Mouse (Mus musculus): ENCODE data around the gene Lbx1. TPM values are rescaled to one million over a fixed set of nuclear protein-coding genes. Genes with fewer than 3 reads are reported as not detected.

The Lbx1 gene
- polyA plus RNA-seq (2015; fragmentation: Nextera tagmentation; extraction: Ambion mirVana), result 0.64 and 1.5 TPM in 2 replicates

DNA sequence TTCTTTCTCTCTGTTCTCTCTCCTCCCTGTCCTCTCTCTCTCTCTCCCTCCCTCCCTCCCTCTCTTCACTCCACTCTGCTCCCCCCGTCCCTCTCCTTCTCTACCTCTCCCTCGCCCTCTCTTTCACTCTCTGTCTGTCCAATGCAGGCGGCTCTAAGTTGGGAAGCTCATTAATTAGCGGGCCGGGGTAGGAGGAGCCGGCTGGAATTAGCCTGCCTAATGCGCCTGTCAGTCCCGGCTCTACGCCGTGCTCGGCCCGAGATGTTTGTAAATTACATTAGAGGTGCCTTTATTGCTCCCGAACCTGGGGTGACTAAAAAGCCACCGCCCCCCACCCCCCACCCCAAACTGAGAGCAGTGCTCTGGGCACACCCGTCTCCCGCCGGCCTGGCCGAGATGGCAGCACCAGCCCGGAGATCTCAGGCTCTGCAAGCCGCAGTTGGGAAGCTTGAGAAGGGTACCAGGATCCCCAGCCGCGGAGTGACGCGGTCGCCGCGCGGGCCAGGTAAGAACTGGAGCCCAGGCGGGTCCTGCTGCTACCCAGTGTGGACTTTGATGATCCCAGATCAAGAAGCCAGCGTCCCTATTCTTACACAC lies at the start of gene Lbx1:
TSS of gene Lbx1 (minus strand) at position 47 of the 597 bp plus-strand sequence.
- Histone ChIP-seq H3K36me3 (no peaks in the 10 kb centered on the region), H3K4me2 (peak within 1 kb of the TSS; percentile 57), H3K4me1 (peaks cover 44% of the 10 kb centered on the region), H3K27ac (no peak within 1 kb of the TSS), H3K9me3 (no peaks in the 10 kb centered on the region), H3K4me3 (peak within 1 kb of the TSS; percentile 36), H3K9ac (no peak within 1 kb of the TSS), H3K27me3 (peaks cover 97% of the 10 kb centered on the region)
- under 1% methylated on average over 30 of the region's 30 CpGs for WGBS
- ATAC-seq (ENCODE audit: insufficient number of reproducible peaks, low FRiP score, low TSS enrichment, low read depth), result no peak

DNA sequence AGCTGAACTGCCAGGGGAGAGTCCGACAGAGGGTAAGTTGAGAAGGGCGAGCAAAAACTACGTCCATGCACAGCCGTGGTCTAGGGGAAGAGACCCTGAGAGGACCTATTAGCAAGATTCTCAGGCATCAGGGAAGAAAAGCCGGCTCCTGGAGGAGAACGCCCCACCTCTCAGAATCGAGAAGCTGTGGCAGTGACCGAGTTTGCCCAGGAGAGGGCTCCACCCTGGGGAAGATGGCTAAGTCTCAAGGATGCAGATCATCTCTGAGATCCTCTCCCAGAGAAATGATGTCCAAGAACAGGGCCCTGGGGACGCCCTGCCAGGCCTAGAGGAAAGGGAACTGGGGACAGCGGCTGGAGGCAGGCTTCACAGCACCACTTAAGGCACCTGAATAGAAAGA lies 47.7 kb upstream of the Lbx1 start:
- Histone ChIP-seq H3K4me1 (no peaks in the 10 kb centered on the region), H3K36me3 (no peaks in the 10 kb centered on the region), H3K9me3 (no peaks in the 10 kb centered on the region), H3K9ac (no peak overlapping the region), H3K4me3 (no peak overlapping the region), H3K27me3 (peaks cover 18% of the 10 kb centered on the region; the same call in 1 of the 2 replicates), H3K27ac (no peak overlapping the region), H3K4me2 (no peak overlapping the region)
- whole genome bisulfite sequencing, result 5% methylated on average over 10 of the region's 10 CpGs
- ATAC-seq (ENCODE audit: insufficient number of reproducible peaks, low FRiP score, low TSS enrichment, low read depth), result no peak

DNA sequence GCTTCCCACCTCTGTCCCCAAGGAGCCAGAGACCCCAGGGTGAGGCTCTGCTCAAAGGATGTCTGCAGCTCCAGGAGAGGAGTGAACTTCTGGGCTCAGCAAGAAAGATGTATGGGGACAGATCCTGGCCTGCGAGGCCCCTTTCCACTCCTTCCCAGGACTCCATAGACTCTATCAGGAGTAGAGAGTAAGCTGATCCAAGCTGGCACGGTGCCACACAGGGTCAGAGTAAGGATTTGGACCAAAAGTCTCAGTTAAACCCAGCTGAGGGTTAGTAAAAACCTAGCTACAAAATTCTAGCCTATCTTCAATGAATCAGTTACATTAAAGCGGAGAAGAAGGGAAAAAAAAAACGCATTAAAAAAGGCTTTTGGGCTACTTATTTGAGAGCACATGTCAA lies 40.6 kb upstream of the Lbx1 start:
- ATAC-seq (ENCODE audit: insufficient number of reproducible peaks, low FRiP score, low TSS enrichment, low read depth), result no peak
- Histone ChIP-seq H3K9ac (no peak overlapping the region), H3K36me3 (no peaks in the 10 kb centered on the region), H3K27ac (no peak overlapping the region), H3K4me2 (no peak overlapping the region), H3K9me3 (no peaks in the 10 kb centered on the region), H3K27me3 (no peaks in the 10 kb centered on the region), H3K4me3 (no peak overlapping the region), H3K4me1 (peaks cover 5% of the 10 kb centered on the region; the same call in 1 of the 2 replicates)
- WGBS, result 59% methylated on average over 4 of the region's 4 CpGs

DNA sequence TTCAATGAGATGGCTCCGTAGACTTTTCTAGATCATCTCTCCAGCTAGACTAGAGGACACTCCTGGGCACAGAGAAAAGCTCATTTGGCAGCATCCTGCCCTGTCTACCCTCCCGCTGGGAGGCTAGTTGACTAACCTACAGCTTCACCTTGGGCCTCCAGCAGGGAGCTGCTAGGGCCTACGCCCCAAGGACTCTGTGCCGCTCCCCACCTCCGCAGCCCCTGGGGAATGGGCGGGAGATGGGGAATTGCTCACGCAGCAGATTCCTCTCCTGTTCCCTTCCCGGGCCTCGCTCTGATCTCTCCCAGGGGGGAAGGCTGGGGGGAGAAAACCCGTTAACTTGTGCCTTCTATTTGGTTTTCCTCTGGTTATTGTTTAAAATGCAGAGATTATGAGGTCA lies 36.4 kb upstream of the Lbx1 start:
- peaks cover 5% of the 10 kb centered on the region; the same call in 1 of the 2 replicates for H3K4me1 ChIP-seq
- H3K9me3 ChIP-seq, result no peaks in the 10 kb centered on the region
- H3K36me3 ChIP-seq, result no peaks in the 10 kb centered on the region
- no peaks in the 10 kb centered on the region for H3K27me3 ChIP-seq
- H3K4me2 ChIP-seq, result no peak overlapping the region
- H3K9ac ChIP-seq, result no peak overlapping the region
- H3K4me3 ChIP-seq, result no peak overlapping the region
- whole genome bisulfite sequencing, result 39% methylated on average over 10 of the region's 10 CpGs
- no peak for ATAC-seq (ENCODE audit: insufficient number of reproducible peaks, low FRiP score, low TSS enrichment, low read depth)
- no peak overlapping the region for H3K27ac ChIP-seq

DNA sequence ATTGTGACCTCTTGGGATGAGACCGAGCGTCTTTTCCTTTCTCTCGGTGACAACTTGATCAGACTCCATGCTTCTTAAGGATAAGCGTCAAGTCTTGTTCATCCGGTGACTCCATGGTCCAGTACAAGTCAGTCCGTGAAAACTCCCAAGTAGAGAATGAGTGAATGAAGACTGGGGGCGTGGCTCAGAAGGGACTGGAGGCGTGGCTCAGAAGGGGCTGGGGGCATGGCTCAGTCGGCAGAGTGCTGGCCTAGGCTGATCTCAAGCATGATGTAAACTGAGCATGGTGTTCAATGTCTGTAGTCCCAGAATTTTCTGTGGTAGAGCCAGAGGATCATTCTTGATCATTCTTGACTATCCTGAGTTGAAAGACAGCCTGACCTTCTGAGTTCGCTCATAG lies 27.4 kb upstream of the Lbx1 start:
- no peaks in the 10 kb centered on the region for H3K36me3 ChIP-seq
- H3K4me2 ChIP-seq, result no peak overlapping the region
- no peak overlapping the region for H3K27ac ChIP-seq
- no peaks in the 10 kb centered on the region for H3K9me3 ChIP-seq
- H3K4me3 ChIP-seq, result no peak overlapping the region
- 69% methylated on average over 10 of the region's 10 CpGs for WGBS
- ATAC-seq (ENCODE audit: insufficient number of reproducible peaks, low FRiP score, low TSS enrichment, low read depth), result no peak
- no peaks in the 10 kb centered on the region for H3K27me3 ChIP-seq
- no peak overlapping the region for H3K9ac ChIP-seq
- no peaks in the 10 kb centered on the region for H3K4me1 ChIP-seq

DNA sequence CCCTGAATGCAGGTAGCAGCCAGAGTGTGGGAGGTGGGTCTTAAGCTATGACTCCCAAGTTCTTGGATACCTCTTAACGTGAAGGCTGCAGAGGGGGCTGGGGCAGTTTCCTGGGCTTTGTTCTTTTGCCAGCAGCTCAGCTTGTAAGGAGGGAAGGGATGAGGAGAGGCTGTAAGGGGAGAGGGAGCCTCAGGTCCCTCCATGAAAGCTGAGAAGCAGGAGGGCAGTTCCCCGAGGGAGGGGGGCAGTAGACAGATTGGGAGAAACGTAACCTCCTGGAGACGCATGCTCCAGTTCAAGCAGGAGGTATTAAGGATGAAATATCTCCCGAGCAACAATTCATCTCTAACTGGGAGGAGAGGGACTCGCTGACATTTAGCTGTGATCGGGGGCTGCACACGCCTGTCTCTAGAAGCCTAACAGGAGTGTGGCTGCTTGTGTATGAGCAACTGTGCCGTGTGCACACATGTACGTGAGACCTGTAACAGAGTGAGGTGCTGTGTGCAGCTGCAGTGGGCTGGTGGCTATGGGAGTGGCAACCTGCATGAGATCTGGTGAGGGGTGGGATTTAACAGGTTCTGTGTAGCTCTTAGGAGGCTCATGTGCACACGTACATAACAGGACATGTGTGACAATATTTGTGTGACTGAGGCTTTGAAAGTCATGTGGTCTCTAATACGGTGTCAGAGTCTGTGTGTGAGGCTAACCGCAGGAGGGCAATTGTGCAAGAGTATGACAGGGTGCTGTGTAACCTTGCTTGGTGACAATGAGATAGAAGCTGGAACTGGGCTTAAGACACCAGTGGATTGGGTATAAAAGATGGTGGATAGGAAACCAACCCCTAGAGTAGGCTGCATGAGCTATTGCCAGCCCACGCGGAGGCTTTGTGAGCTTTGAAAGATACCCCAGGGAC lies 22.1 kb upstream of the Lbx1 start:
- no peak overlapping the region for H3K4me3 ChIP-seq
- H3K36me3 ChIP-seq, result no peaks in the 10 kb centered on the region
- no peak overlapping the region for H3K9ac ChIP-seq
- ATAC-seq (ENCODE audit: insufficient number of reproducible peaks, low FRiP score, low TSS enrichment, low read depth), result no peak
- peaks cover 8% of the 10 kb centered on the region; the same call in 1 of the 2 replicates for H3K4me1 ChIP-seq
- H3K27me3 ChIP-seq, result no peaks in the 10 kb centered on the region
- H3K4me2 ChIP-seq, result no peak overlapping the region
- H3K9me3 ChIP-seq, result no peaks in the 10 kb centered on the region
- 38% methylated on average over 15 of the region's 15 CpGs for WGBS
- no peak overlapping the region for H3K27ac ChIP-seq

DNA sequence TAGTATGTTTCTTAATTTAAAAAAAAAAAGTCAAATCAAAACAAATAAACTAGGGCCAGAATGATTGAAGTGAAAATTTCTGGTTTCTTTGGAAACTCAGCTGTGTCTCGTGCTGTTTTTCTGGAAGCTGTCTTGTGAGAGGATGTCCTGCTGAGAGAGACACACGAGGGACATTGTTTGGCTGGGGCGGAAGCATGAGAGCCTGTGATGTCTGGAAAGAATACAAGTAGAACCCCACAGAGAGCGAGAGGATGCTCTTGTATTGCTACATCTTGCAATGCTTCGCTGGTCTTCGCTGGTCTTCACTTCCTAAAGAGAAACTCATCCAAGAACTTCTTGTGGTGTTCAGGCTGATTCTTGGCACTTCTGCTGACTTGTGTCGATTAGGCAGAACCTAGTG lies 19.2 kb upstream of the Lbx1 start:
- H3K4me2 ChIP-seq, result no peak overlapping the region
- 82% methylated on average over 7 of the region's 7 CpGs for WGBS
- no peak overlapping the region for H3K27ac ChIP-seq
- no peaks in the 10 kb centered on the region for H3K36me3 ChIP-seq
- no peaks in the 10 kb centered on the region for H3K9me3 ChIP-seq
- H3K27me3 ChIP-seq, result peaks cover 14% of the 10 kb centered on the region
- peaks cover 8% of the 10 kb centered on the region; the same call in 1 of the 2 replicates for H3K4me1 ChIP-seq
- no peak overlapping the region for H3K9ac ChIP-seq
- ATAC-seq (ENCODE audit: insufficient number of reproducible peaks, low FRiP score, low TSS enrichment, low read depth), result no peak
- no peak overlapping the region for H3K4me3 ChIP-seq

DNA sequence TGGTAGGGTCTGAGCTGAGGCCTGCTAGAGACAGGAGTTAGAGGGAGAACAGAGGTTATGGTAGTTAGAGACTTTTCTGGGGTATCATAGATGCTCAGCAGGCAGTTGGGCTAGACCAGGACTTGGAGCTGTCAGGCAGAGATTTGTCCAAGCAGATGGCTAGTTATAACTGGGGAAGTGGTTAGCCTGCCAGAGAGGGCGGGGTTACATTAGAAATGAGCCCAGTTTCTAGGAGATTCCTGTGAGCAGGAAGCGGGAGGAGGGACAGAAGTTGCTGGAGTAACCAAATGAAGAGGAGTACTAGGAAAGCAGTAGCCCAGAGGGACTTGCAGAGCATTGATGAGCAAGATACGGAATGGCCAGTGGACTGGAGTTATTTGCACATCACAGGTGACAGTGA lies 16.8 kb upstream of the Lbx1 start:
- Histone ChIP-seq H3K4me1 (peaks cover 4% of the 10 kb centered on the region; the same call in 1 of the 2 replicates), H3K9me3 (no peaks in the 10 kb centered on the region), H3K4me2 (no peak overlapping the region), H3K9ac (no peak overlapping the region), H3K4me3 (no peak overlapping the region), H3K27ac (no peak overlapping the region), H3K27me3 (peaks cover 26% of the 10 kb centered on the region), H3K36me3 (no peaks in the 10 kb centered on the region)
- 62% methylated on average over 3 of the region's 3 CpGs for whole genome bisulfite sequencing
- ATAC-seq (ENCODE audit: insufficient number of reproducible peaks, low FRiP score, low TSS enrichment, low read depth), result no peak

DNA sequence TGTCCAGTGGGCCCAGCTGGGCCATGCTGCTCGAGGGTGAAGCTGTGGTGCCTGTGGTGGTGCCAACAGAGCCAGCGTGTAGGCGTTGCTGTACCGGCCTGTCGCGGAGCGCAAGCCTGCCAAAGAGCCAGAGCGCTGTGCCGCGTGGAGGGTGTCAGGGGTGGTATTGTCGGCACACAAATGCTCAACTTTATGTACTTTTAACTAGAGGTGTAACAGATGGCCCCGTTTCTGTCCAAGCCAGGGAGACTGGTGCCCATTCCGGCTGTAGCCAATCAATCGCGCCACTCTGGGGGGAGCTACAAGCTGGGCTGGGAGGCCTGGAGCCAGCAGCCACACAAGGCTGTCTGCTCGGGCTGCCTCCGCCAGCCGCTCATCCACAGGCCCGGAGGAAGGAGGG lies 13.1 kb upstream of the Lbx1 start:
- WGBS, result 73% methylated on average over 19 of the region's 19 CpGs
- no peak for ATAC-seq (ENCODE audit: insufficient number of reproducible peaks, low FRiP score, low TSS enrichment, low read depth)
- Histone ChIP-seq H3K9ac (no peak overlapping the region), H3K27ac (no peak overlapping the region), H3K4me1 (no peaks in the 10 kb centered on the region; the same call in 1 of the 2 replicates), H3K27me3 (peaks cover 50% of the 10 kb centered on the region), H3K4me2 (no peak overlapping the region), H3K4me3 (no peak overlapping the region), H3K9me3 (no peaks in the 10 kb centered on the region), H3K36me3 (no peaks in the 10 kb centered on the region)

DNA sequence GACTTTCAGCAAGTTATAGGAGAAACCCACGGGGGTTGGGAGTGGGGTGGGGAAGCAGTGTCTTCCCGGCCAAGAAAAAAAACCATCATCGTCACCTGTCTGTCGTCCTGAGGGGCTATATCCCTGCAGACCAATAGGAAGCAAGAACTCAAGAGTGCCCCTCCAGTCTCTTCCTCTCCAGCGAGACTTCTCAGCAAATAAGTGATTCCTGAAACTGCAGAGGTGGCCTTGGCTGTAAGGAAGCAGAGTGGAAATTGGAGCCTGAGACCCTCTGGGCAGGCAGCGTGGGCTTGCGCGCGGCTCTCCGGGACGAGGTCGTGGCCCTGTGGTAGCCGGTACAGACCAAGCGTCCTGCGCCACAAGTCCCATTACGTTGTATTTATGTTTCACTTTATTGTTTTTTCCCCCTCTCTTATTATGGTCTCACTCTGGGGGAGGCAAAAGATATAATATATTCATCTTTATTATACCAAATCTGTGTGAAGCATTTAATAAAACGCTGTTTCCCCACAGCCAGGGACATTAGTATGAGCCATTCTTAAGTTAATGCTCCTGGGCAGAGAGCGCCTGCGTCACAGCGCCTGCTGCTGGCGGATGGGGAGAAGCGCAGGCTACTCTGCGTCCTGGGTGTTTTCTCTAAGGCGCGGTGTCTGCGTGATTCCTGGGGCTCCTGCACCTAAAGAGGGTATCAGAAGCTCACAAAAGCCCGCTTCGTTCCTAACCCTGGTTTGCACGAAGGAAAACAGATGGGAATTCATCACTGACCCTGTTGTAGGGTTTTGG lies 8.5 kb upstream of the Lbx1 start:
- no peak overlapping the region for H3K9ac ChIP-seq
- H3K27ac ChIP-seq, result no peak overlapping the region
- H3K27me3 ChIP-seq, result peaks cover 75% of the 10 kb centered on the region
- peaks cover 11% of the 10 kb centered on the region for H3K4me1 ChIP-seq
- H3K36me3 ChIP-seq, result no peaks in the 10 kb centered on the region
- no peak for ATAC-seq (ENCODE audit: insufficient number of reproducible peaks, low FRiP score, low TSS enrichment, low read depth)
- H3K9me3 ChIP-seq, result no peaks in the 10 kb centered on the region
- no peak overlapping the region for H3K4me3 ChIP-seq
- H3K4me2 ChIP-seq, result no peak overlapping the region; the same call in 1 of the 2 replicates
- 2% methylated on average over 29 of the region's 29 CpGs for WGBS

DNA sequence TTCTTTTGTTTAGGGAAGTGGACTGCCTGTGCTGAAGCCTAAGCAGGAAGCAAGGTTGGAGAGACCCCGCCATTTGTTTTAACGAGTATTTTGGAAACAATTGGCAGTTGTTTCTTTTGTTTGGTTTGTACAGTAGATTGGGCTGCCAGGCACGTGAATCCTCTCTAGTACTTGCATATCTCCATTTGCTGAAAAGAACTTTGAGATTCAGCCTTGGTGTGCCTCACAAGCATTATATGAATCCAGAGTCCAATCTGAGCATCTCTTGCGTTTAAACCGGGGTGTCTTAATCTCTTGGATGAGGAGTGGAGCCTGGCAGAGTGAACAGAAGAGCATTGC lies 7.6 kb upstream of the Lbx1 start:
- 5% methylated on average over 5 of the region's 5 CpGs for WGBS
- H3K4me3 ChIP-seq, result no peak overlapping the region
- no peaks in the 10 kb centered on the region for H3K9me3 ChIP-seq
- H3K9ac ChIP-seq, result no peak overlapping the region
- H3K27me3 ChIP-seq, result peaks cover 75% of the 10 kb centered on the region
- ATAC-seq (ENCODE audit: insufficient number of reproducible peaks, low FRiP score, low TSS enrichment, low read depth), result no peak
- no peak overlapping the region for H3K27ac ChIP-seq
- no peaks in the 10 kb centered on the region for H3K36me3 ChIP-seq
- no peak overlapping the region for H3K4me2 ChIP-seq
- H3K4me1 ChIP-seq, result peaks cover 11% of the 10 kb centered on the region

Measured in limb, embryonic 15.5 days (tissue).